Mouse (Mus musculus) lung, postnatal 14 days (tissue): ENCODE data around the gene Zmym5.
"Not testable (repeated sequence)": the region's sequence is repeated elsewhere in the genome, so short reads cannot be mapped to it uniquely, and the experiment has no call there.

Experiments
- DNase-seq: peaks from one replicate; pipeline ENCODE4 v3.0.0; 2021

Zmym5 gene

GRCm38 (mm10) chr14:56811701-56812339, at the start of gene Zmym5:
Gene Zmym5, minus strand, starts transcription at chr14:56811716.
- peak; percentile 79 for DNase-seq

GRCm38 (mm10) chr14:56849681-56850080, 38.2 kb upstream of the Zmym5 start:
- peak; percentile 8 for DNase-seq

GRCm38 (mm10) chr14:56848322-56848721, 36.8 kb upstream of the Zmym5 start:
- DNase-seq = no peak

GRCm38 (mm10) chr14:56844507-56844906, 33.0 kb upstream of the Zmym5 start:
- no peak for DNase-seq

GRCm38 (mm10) chr14:56844033-56844432, 32.5 kb upstream of the Zmym5 start:
- no peak for DNase-seq

- not testable (repeated sequence) for DNase-seq
Measured at GRCm38 (mm10) chr14:56834576-56834975, 23.1 kb upstream of the Zmym5 start.

- peak; percentile 44 for DNase-seq
Measured at GRCm38 (mm10) chr14:56833211-56833610, 21.7 kb upstream of the Zmym5 start.

- DNase-seq = no peak
Measured at GRCm38 (mm10) chr14:56832563-56833113, 21.1 kb upstream of the Zmym5 start.

GRCm38 (mm10) chr14:56832147-56832546, 20.6 kb upstream of the Zmym5 start:
- no peak for DNase-seq

GRCm38 (mm10) chr14:56830491-56831045, 19.1 kb upstream of the Zmym5 start:
- no peak for DNase-seq

- DNase-seq = no peak
Measured at GRCm38 (mm10) chr14:56824562-56824961, 13.0 kb upstream of the Zmym5 start.

GRCm38 (mm10) chr14:56817616-56818015, 6.1 kb upstream of the Zmym5 start:
- no peak for DNase-seq

GRCm38 (mm10) chr14:56817131-56817530, 5.6 kb upstream of the Zmym5 start:
- no peak for DNase-seq

- no peak for DNase-seq
Measured at GRCm38 (mm10) chr14:56816541-56816940, 5.0 kb upstream of the Zmym5 start.

- DNase-seq = peak; percentile 82
Measured at GRCm38 (mm10) chr14:56812520-56813036, 1.1 kb upstream of the Zmym5 start.

GRCm38 (mm10) chr14:56810781-56811690, 480 bp downstream of the Zmym5 start:
- peak; percentile 50 for DNase-seq

GRCm38 (mm10) chr14:56793243-56793642, 18.3 kb downstream of the Zmym5 start:
- DNase-seq = peak; percentile 53

GRCm38 (mm10) chr14:56784575-56784974, 26.9 kb downstream of the Zmym5 start:
- no peak for DNase-seq

GRCm38 (mm10) chr14:56778933-56779300, 32.6 kb downstream of the Zmym5 start:
- DNase-seq = no peak

- DNase-seq = peak; percentile 98
Measured at GRCm38 (mm10) chr14:56778200-56778932, 33.1 kb downstream of the Zmym5 start, which contains the start of gene Pspc1. Gene Pspc1, minus strand, starts transcription at chr14:56778316.

GRCm38 (mm10) chr14:56777360-56778136, 34.0 kb downstream of the Zmym5 start:
- DNase-seq = peak; percentile 71
